Mouse (Mus musculus) spleen, postnatal 36 days (tissue): ENCODE measurements around the gene Pet117.

Experiments used
- DNase-seq, 2 experiments: peaks; one replicate each; pipeline ENCODE4 v3.0.0; 2022; ENCODE audit warnings: low spot score in 2 of 2, mixed read lengths in 1 of 2

Pet117 gene

DNA sequence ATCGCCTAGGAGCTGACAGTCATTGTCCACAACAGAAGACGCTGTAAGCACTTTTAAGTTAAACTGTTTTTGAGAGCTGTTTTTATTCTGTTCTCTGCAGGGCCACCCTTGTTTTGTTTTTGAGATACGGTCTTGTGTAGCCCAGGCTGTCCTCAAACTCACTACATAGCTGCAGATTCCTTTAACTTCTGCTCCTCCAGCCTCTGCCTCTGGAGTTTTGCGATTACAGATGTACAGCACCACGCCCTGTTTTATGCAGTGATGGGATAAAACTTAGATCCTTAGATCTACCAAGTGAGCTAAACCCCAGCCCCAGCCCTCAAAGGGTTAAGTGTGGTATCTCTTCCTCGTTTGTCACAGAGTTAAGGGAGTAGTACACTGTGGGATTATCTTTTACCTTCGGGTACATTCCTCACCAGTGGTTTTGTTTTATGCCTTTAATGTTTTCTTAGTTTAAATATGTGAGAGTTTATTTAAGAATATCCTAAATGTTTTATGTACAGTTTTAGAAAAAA lies 13.9 kb downstream of the Pet117 start:
- no peak for DNase-seq

DNA sequence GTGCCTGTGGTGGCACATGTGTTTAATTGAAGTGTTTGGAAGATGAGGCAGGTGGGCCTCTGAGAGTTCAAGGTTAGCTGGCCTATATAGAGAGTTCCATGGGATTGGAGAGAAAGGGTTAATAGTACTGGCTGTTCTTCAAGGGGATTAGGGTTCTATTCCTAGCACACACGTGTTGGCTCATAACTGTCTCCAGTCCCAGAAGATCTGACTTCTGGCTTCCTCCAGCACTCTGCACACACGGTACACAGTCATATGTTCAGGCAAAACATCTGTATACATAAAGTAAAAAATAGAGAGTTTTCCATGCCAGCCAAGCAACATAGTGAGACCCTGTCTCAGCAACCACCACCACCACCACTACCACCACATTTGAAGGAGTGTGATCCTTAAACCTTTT lies 17.5 kb downstream of the Pet117 start:
- no peak for DNase-seq

DNA sequence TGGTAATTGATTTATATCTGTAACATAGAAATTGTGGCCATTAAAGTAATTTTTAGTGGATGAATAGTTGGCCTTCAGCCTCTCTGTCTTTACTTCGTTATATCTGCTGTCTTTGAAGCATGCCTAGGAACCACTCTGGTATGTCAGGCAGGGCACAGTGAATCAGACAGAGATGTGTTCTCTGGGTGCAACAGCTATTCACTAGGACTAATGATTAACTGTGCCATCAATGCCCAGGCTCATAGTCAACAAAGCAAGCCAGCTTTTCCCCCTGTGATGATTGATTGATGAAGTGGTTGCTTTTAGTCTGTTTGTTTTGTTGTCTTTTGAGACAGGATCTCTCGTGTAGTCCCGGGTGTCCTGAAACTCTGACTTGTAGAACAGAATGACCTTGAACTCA lies 19.6 kb downstream of the Pet117 start:
- DNase-seq = no peak

DNA sequence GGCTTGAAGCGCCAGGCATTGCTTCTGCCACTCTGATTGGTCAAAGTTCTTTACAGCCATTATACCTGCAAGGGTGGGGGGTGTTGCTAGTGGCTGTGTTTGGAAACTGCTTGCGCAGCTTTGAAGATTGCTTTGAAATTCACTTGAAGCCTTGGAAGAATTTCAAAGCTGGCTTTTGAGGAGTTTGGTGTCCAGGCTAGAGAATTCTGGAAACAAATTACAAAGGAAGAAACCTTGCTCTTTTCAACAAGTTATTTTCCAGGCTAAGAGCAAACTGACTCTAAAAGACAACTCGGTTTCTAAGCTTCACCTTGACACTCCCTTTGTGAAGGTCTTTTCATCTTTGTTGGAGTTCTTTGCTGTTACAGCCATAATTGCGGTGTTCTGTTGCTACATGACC lies 30.7 kb downstream of the Pet117 start:
- DNase-seq = no peak

DNA sequence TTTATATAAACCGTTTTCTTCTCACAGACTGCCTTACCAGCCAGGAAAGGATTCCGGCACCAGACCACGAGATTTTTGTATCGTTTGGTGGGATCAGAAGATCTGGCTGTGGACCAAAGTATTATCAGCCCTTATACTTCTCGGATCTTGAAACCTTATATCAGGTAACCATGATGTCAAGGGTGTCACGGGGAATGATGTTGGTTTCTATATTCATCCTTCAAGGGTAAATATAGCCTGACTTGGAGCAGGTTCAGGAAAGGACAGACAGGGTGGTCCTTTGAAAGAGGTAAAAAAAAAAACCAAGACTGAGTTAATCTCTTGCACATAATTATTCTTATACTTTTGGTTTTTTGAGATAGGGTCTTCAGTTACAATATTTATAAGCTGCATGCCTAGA lies 31.9 kb downstream of the Pet117 start:
- no peak for DNase-seq

DNA sequence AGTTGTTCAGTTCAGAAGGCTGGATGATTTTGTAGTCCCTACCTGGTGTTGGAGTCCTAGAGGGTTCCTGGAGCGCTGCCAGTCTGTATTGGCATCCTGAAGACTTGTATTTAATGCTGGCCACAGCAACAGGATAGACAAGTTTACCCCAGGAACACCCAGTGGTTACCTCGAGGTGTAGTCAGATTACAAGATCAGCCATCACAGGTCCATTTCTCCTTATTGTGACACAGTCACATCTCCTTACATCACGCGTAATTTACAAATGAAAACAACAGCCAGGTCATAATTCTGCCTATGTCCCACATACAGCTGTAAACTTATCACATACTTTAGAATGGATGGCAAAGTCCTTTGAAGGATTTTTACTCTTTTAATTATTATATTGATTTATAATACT lies 40.2 kb downstream of the Pet117 start:
- no peak for DNase-seq

DNA sequence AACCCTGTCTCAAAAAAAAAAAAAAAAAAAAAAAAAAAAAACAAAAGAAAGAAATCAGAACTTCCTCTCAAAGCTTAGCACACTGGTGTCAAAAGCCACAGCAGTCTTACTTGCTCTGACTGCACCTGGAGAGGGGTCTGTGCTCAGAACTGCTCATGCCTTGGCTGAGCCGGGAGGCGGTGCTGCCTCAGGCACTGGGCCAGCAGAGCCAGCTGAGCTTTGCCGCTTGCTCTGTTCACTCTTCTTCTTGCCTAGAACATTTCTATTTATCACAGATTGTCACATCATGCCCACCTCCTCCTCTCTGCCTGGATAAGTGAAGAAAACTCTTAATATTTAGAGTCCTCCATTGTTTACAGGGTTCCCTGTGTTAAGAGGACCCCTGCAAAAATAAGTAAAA lies 41.8 kb downstream of the Pet117 start:
- DNase-seq = no peak

DNA sequence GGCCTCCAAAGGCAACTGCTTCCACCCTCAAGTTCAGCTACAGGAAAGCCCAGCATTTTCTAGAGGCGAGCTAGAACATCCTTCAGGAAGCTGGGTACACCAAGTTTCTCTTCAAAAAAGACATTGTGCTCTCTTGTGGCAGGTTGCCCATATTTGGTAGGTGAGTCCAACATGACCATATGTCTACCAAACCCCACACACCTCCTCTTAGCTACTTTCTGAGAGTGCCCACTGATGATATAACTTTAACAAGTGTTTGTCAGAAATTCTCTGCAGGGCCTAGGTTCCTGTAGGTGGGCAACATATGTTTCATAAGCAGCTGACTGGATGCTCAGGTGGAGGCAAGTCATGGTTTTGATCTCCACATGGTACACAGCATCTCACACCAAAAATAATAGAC lies 45.9 kb downstream of the Pet117 start:
- DNase-seq = no peak

DNA sequence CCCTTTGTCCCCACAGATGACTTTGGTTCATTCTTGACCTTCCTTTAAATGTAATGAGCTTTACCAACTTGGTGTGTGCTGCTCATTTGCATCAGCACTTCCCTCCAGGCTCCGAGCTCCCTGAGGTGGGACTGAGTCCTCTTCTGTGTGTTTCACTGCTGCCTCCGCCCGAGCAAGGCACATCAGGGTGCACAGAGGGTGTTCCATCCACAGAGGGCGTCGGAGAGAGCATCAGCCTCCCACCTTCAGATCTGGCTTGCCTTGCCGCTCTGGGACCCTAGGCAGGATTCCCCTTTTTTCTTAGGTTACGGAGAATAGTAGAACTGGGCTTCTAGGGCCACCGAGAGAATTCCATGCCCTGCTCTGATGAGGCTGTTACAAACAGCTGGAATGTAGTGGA lies 48.1 kb downstream of the Pet117 start:
- DNase-seq = no peak

DNA sequence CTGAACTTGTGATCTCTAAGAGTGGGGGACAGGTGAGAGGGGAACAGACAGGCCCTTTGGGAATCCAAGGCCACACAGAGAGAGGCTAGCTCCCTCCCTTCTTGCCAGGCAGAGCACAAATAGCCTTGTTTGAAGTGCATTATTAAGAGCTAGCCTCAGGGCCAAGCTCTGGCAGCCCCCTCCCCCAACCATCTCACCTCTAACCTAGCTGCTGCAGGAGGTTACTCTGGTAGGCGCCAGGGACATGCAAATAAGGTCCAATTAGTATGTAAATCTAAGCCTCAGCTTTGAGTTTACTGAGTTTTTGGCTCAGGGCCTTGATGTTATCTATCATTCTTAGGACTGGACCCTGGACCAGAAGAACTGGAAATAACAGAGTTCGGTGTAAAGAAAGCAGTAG lies 49.3 kb downstream of the Pet117 start:
- no peak for DNase-seq

DNA sequence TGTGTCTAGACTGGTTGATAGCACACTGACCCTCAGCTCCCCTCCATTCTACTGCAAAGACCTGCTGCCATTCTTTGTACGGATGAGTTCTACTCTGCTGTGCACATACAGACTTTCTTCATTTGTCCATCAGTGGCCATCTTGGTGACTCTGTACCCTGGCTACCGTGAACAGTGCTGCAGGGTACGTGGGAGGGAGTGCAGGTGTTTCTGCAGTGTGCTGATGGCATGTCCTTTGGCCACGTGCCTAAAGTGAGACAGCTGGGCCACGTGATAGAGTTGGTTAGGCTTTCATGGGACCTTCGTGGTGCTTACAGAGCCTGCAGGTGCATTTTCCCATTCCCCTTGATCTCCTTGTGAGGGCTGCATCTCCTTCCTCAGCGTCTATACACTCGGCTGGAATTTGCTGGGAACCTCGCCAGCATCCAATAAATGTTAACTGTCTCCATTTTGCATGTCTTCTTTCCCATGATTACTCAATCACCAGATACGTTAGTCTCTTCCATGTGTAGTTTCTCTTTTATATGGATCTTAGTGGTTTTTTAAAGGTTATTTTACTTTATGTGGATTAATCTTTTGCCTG lies 53.4 kb downstream of the Pet117 start:
- DNase-seq = no peak
